ENCODE assay signal across 16 mouse cellular contexts in the genomic region with DNA sequence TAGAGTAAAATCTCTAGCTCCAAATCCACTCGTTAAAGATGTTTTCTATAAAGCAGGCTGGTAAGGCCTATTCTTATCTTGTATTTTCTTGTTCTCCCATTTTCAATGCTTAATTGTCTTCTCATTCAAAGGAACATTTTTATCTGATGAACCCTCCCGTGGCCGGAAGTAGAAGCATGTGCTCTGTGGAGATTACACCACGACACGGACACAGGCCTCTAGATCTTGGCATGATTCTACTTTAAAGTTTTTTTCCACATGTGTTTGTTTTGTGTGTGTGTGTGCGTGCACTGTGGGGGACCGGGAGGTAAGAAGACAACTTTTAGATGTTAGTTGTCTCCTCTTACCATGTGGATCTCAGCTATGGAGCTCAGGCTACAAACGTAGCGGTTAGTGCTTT. TPM values are rescaled to one million over a fixed set of nuclear protein-coding genes. Genes with fewer than 3 reads are reported as not detected.
DNase-seq lines count a peak whose midpoint lies in the region; ATAC-seq and TF ChIP-seq lines count a peak whose summit lies in the region.
"Had no signal": no experiment of that assay in that cellular context is flagged by ENCODE, and none has a peak within 500 bp of the region (broad histone marks: within the 10 kb centered on the region; RNA-seq: fewer than 3 reads in every experiment).

No protein-coding gene starts in this region.

- H3K27me3 ChIP-seq in MEL (ENCODE audit: control insufficient read depth in 1 of 2, insufficient read depth in 2 of 2, low read length in 2 of 2) = no peaks in the 10 kb centered on the region
- H3K27me3 ChIP-seq in liver, postnatal 0 days (ENCODE audit: insufficient read depth, low read length) = no peaks in the 10 kb centered on the region
- H3K27me3 ChIP-seq in midbrain, embryonic 11.5 days (ENCODE audit: control insufficient read depth, insufficient read depth, low read length) = no peaks in the 10 kb centered on the region
- H3K27me3 ChIP-seq: forebrain, embryonic 13.5 days; limb, embryonic 13.5 days; midbrain, embryonic 15.5 days had no signal

- H3K79me2 ChIP-seq in MEL (ENCODE audit: control insufficient read depth, insufficient read depth, low read length, poor library complexity) = no peaks in the 10 kb centered on the region

- H3K27ac ChIP-seq in MEL (ENCODE audit: control insufficient read depth, low read depth, low read length) = peak overlapping the region; percentile 66
- 0 out of 2 replicates have a peak overlapping the region, but pooled peaks have one; percentile 16 for H3K27ac ChIP-seq in liver, postnatal 0 days (ENCODE audit: low read depth)
- H3K27ac ChIP-seq in midbrain, embryonic 11.5 days (ENCODE audit: low read depth, low read length) = no peak overlapping the region
- H3K27ac ChIP-seq: forebrain, embryonic 13.5 days; hindbrain, embryonic 10.5 days; limb, embryonic 13.5 days; midbrain, embryonic 15.5 days had no signal

- peak overlapping the region in 1 of 2 experiments; percentile 11; a peak in 1 of 4 replicates for H3K4me3 ChIP-seq in MEL (ENCODE audit: control insufficient read depth in 1 of 2, insufficient read depth in 1 of 2, low read depth in 2 of 2, low read length in 2 of 2)
- H3K4me3 ChIP-seq in liver, postnatal 0 days (ENCODE audit: low read depth, low read length) = no peak overlapping the region
- no peak overlapping the region for H3K4me3 ChIP-seq in midbrain, embryonic 11.5 days (ENCODE audit: low read depth, low read length)
- H3K4me3 ChIP-seq: forebrain, embryonic 13.5 days; hindbrain, embryonic 10.5 days; limb, embryonic 13.5 days; midbrain, embryonic 15.5 days had no signal

- H3K4me1 ChIP-seq in MEL (ENCODE audit: control insufficient read depth in 1 of 2, insufficient read depth in 2 of 2, low read length in 2 of 2) = peaks cover 9% of the 10 kb centered on the region in 2 experiments
- H3K4me1 ChIP-seq in liver, postnatal 0 days (ENCODE audit: insufficient read depth) = peaks cover 10% of the 10 kb centered on the region
- peaks cover under 1% of the 10 kb centered on the region; the same call in 1 of the 2 replicates for H3K4me1 ChIP-seq in midbrain, embryonic 11.5 days (ENCODE audit: control insufficient read depth, insufficient read depth, low read length)
- H3K4me1 ChIP-seq: limb, embryonic 13.5 days had no signal

- H3K4me2 ChIP-seq in liver, postnatal 0 days (ENCODE audit: low read depth, low read length) = no peak overlapping the region
- H3K4me2 ChIP-seq in midbrain, embryonic 11.5 days = no peak overlapping the region
- H3K4me2 ChIP-seq: forebrain, embryonic 13.5 days; limb, embryonic 13.5 days; midbrain, embryonic 15.5 days had no signal

- DNase-seq in heart, adult 8-10 months (ENCODE audit: low spot score) = peak; percentile 57
- DNase-seq in heart, postnatal 25 days (ENCODE audit: low spot score) = no peak
- peak; percentile 83 for DNase-seq in MEL (ENCODE audit: low read depth, low spot score)
- DNase-seq in liver, postnatal 0 days = no peak
- no peak for DNase-seq in retina, embryonic 14.5 days (ENCODE audit: low spot score)
- DNase-seq in midbrain, embryonic 11.5 days (ENCODE audit: low spot score, missing footprints) = no peak
- DNase-seq: cerebellum, postnatal 14 days; kidney, adult 2 months; kidney, postnatal 14 days; lung, postnatal 36 days; retina, postnatal 1 day had no signal

- ATAC-seq in hematopoietic stem cell, adult 5-6 weeks (replicated peaks in 1 of 2; ENCODE audit: insufficient read depth in 1 of 2, low FRiP score in 2 of 2, low TSS enrichment in 1 of 2, low read depth in 1 of 2, poor library complexity in 2 of 2, severe bottlenecking in 2 of 2) = peak; percentile 32 to 53; a peak in 3 of 4 replicates
- ATAC-seq in liver, postnatal 0 days = peak; percentile 11; the same call in 1 of the 2 replicates
- no peak for ATAC-seq in midbrain, embryonic 11.5 days (ENCODE audit: low FRiP score)
- ATAC-seq: forebrain, embryonic 13.5 days; midbrain, embryonic 15.5 days had no signal

- intact Hi-C loops in heart, postnatal 25 days (cut with DNase I) = no loop called here

- peak; percentile 91 to 93 for TF ChIP-seq EP300 in MEL (IDR thresholded peaks at IDR 0.05; ENCODE audit: low read depth in 1 of 2, low read length in 2 of 2)
- peak; percentile 78 for TF ChIP-seq EP300 in liver, postnatal 0 days (IDR thresholded peaks at IDR 0.05; ENCODE audit: low read depth)

- no peak for TF ChIP-seq RAD21 in MEL (IDR thresholded peaks at IDR 0.05; ENCODE audit: low read depth, low read length)

- WGBS in liver, postnatal 0 days (ENCODE audit: insufficient replicate concordance) = 55% methylated on average over 9 of the region's 9 CpGs
- WGBS in midbrain, embryonic 11.5 days = 86% methylated on average over 9 of the region's 9 CpGs

- H3K9me3 ChIP-seq in MEL (replicated peaks; ENCODE audit: insufficient read depth, low read length) = no peaks in the 10 kb centered on the region
- H3K9me3 ChIP-seq in liver, postnatal 0 days (ENCODE audit: low read length) = no peaks in the 10 kb centered on the region
- H3K9me3 ChIP-seq in midbrain, embryonic 11.5 days (ENCODE audit: control insufficient read depth, low read length) = no peaks in the 10 kb centered on the region
- H3K9me3 ChIP-seq: hindbrain, embryonic 10.5 days; limb, embryonic 13.5 days; midbrain, embryonic 15.5 days had no signal

- TF ChIP-seq CTCF in MEL (IDR thresholded peaks at IDR 0.05 in 2 of 3, conservative IDR thresholded peaks at IDR 0.05 in 1 of 3; ENCODE audit: control insufficient read depth in 1 of 3, insufficient read depth in 1 of 3, low read depth in 2 of 3, low read length in 3 of 3, poor library complexity in 1 of 3, severe bottlenecking in 1 of 3) = no peak
- TF ChIP-seq CTCF in liver, postnatal 0 days (IDR thresholded peaks at IDR 0.05; ENCODE audit: low read depth) = no peak

- H3K36me3 ChIP-seq in MEL (ENCODE audit: control insufficient read depth in 1 of 2, insufficient read depth in 2 of 2, low read length in 2 of 2) = peaks cover 0 to 13% of the 10 kb centered on the region in 2 experiments; a peak in 2 of 4 replicates
- no peaks in the 10 kb centered on the region for H3K36me3 ChIP-seq in liver, postnatal 0 days (replicated peaks; ENCODE audit: insufficient read depth, low read length)
- no peaks in the 10 kb centered on the region for H3K36me3 ChIP-seq in midbrain, embryonic 11.5 days (ENCODE audit: control insufficient read depth, insufficient read depth, low read length)
- H3K36me3 ChIP-seq: hindbrain, embryonic 10.5 days; limb, embryonic 13.5 days; midbrain, embryonic 15.5 days had no signal

- no peak for TF ChIP-seq POLR2A in MEL (IDR thresholded peaks at IDR 0.05; ENCODE audit: control insufficient read depth in 1 of 2, insufficient read depth in 1 of 2, low read depth in 1 of 2, low read length in 2 of 2, poor library complexity in 1 of 2)

- H3K9ac ChIP-seq in MEL (ENCODE audit: control insufficient read depth, low read depth, low read length, poor library complexity, severe bottlenecking) = peak overlapping the region; percentile 58
- H3K9ac ChIP-seq in liver, postnatal 0 days (replicated peaks) = no peak overlapping the region
- H3K9ac ChIP-seq in midbrain, embryonic 11.5 days (ENCODE audit: low read length) = no peak overlapping the region
- H3K9ac ChIP-seq: forebrain, embryonic 13.5 days; limb, embryonic 13.5 days; midbrain, embryonic 15.5 days had no signal

TF ChIP-seq in MEL, 35 proteins besides CTCF, POLR2A, EP300 and RAD21 (continues in another document):
- TF ChIP-seq ZC3H11A (IDR thresholded peaks at IDR 0.05; ENCODE audit: low read depth, low read length) (no peak), TCF12 (IDR thresholded peaks at IDR 0.05; ENCODE audit: low read depth, low read length) (peak; percentile 95), GATA1 (IDR thresholded peaks at IDR 0.05; ENCODE audit: low read depth, low read length) (peak; percentile 95), CHD1 (IDR thresholded peaks at IDR 0.05; ENCODE audit: low read depth, low read length) (no peak), MAX (IDR thresholded peaks at IDR 0.05; ENCODE audit: low read length) (peak; percentile 90), NELFE (IDR thresholded peaks at IDR 0.05; ENCODE audit: low read depth, low read length) (no peak), E2F4 (IDR thresholded peaks at IDR 0.05; ENCODE audit: borderline replicate concordance, low read depth, low read length) (no peak), MXI1 (IDR thresholded peaks at IDR 0.05; ENCODE audit: low read depth, low read length) (peak; percentile 77), TAL1 (IDR thresholded peaks at IDR 0.05; ENCODE audit: low read length) (peak; percentile 77), RCOR1 (IDR thresholded peaks at IDR 0.05; ENCODE audit: low read depth, low read length) (peak; percentile 75), BHLHE40 (IDR thresholded peaks at IDR 0.05; ENCODE audit: borderline replicate concordance, low read depth, low read length) (peak; percentile 70; the same call in 1 of the 2 replicates), KAT2A (conservative IDR thresholded peaks at IDR 0.05; ENCODE audit: low read depth, low read length) (no peak), UBTF (IDR thresholded peaks at IDR 0.05; ENCODE audit: borderline replicate concordance, insufficient read depth, low read depth, low read length) (no peak), ETS1 (IDR thresholded peaks at IDR 0.05; ENCODE audit: low read depth, low read length) (peak; percentile 88), HCFC1 (IDR thresholded peaks at IDR 0.05; ENCODE audit: low read depth, low read length) (0 out of 2 replicates have a peak, but pooled peaks have one; percentile 31)

RNA-seq across cellular contexts. Expression of a gene that starts 24.1 kb away (rescaled TPM):
- total RNA-seq in heart, adult 8-10 months (2022) = 10 to 100 TPM; 29.1 to 49.7 (median 41.1) TPM
- 10 to 100 TPM; 55.0 to 57.4 TPM for total RNA-seq in heart, postnatal 25 days (2021)
- 38.8 and 68.8 TPM in 2 replicates for total RNA-seq in MEL (2012; rRNA removed)
- polyA plus RNA-seq in MEL (2012; ENCODE audit: insufficient read depth in 1 of 2, insufficient read length in 2 of 2, low read depth in 1 of 2, low replicate concordance in 2 of 2, missing spikeins in 1 of 2) = 10 to 100 TPM in 1 of 2 experiments, not detected in 1; 55.9 TPM
- 4.8 and 7.3 TPM in 2 replicates for total RNA-seq in hematopoietic stem cell, adult 5-6 weeks (2017)
- polyA plus RNA-seq in liver, postnatal 0 days (2015; fragmentation: Nextera tagmentation; extraction: Ambion mirVana) = 64.7 and 78.8 TPM in 2 replicates
- polyA plus RNA-seq in midbrain, embryonic 11.5 days (2014; fragmentation: Nextera tagmentation; extraction: Ambion mirVana) = 398 and 417 TPM in 2 replicates

RNA-seq across cellular contexts. Expression of a gene that starts 28.4 kb away (rescaled TPM):
- 1 to 10 TPM; 2.3 to 5.9 (median 4.3) TPM for total RNA-seq in heart, adult 8-10 months (2022)
- 1 to 10 TPM; 4.1 to 5.6 TPM for total RNA-seq in heart, postnatal 25 days (2021)
- total RNA-seq in MEL (2012; rRNA removed) = 1.4 and 2.7 TPM in 2 replicates
- polyA plus RNA-seq in MEL (2012; ENCODE audit: insufficient read depth in 1 of 2, insufficient read length in 2 of 2, low read depth in 1 of 2, low replicate concordance in 2 of 2, missing spikeins in 1 of 2) = 10 to 100 TPM in 1 of 2 experiments, not detected in 1; 10.6 TPM
- total RNA-seq in hematopoietic stem cell, adult 5-6 weeks (2017) = 0.25 TPM in 1 of 2 replicates, not detected in the other
- polyA plus RNA-seq in liver, postnatal 0 days (2015; fragmentation: Nextera tagmentation; extraction: Ambion mirVana) = 0.28 and 0.31 TPM in 2 replicates
- polyA plus RNA-seq in midbrain, embryonic 11.5 days (2014; fragmentation: Nextera tagmentation; extraction: Ambion mirVana) = 307 and 321 TPM in 2 replicates

Comparison
In these comparisons a context has a peak if more than half of its experiments do, and no peak if none do; other contexts are left out.
1. DNase-seq: peak in heart, adult 8-10 months (single experiment) and MEL (single experiment); none in heart, postnatal 25 days (single experiment), liver, postnatal 0 days (single experiment), retina, embryonic 14.5 days (single experiment) and midbrain, embryonic 11.5 days (single experiment).